Mouse (Mus musculus) olfactory bulb, adult 2 months (tissue): Measurements from ENCODE around the gene Wbp1.

Source experiments
- CTCF ChIP-seq: fragments of 200-500 bp; IDR thresholded peaks from 2 replicates; pipeline ENCODE4 v1.5.1; 2012; ENCODE audit warnings: low read depth, mild to moderate bottlenecking, low read length, moderate library complexity; ENCODE audit not compliant: insufficient read depth
- POLR2A ChIP-seq: fragments of 200-500 bp; IDR thresholded peaks from 2 replicates; pipeline ENCODE4 v1.6.1; 2012; ENCODE audit warnings: mild to moderate bottlenecking, low read depth, low read length, moderate library complexity; ENCODE audit not compliant: insufficient read depth

GRCm38 (mm10) chr6:83135571-83136161 is 14.3 kb upstream of the Wbp1 start:
- TF ChIP-seq CTCF, result no peak
- no peak for TF ChIP-seq POLR2A
